10 mouse cellular contexts compared by ENCODE assay signal in the genomic region with DNA sequence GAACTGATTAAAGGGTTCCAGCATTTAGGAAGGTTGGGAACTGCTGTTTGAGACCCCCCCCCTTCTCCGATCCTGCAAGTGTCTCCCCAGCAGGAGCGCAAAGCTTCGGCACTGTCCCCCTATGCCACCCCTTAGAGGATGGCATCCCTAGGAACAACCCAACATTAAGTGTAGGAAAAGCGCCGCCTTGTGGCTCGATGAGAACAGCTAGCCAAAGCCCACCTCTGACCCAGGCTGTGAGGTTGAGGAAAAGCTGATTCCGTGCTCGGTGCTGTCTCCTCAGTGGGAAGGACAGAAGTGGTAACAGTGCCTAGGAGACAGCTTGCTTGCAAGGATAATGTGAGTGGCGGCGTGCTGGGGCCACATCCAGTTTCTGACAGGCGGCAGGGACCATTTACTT.
DNase-seq lines count a peak whose midpoint lies in the region; ATAC-seq and TF ChIP-seq lines count a peak whose summit lies in the region.
"Had no signal": no experiment of that assay in that cellular context is flagged by ENCODE, and none has a peak within 500 bp of the region (broad histone marks: within the 10 kb centered on the region; RNA-seq: fewer than 3 reads in every experiment).

No protein-coding gene starts in this region.

- 25% methylated on average over 11 of the region's 11 CpGs for WGBS in limb, embryonic 11.5 days
- 26% methylated on average over 11 of the region's 11 CpGs for WGBS in limb, embryonic 10.5 days
- WGBS in intestine, postnatal 0 days, result 26% methylated on average over 11 of the region's 11 CpGs

- H3K27me3 ChIP-seq in limb, embryonic 11.5 days (ENCODE audit: control insufficient read depth, insufficient read depth, low read length), result no peaks in the 10 kb centered on the region
- H3K27me3 ChIP-seq in limb, embryonic 10.5 days (ENCODE audit: low read depth, poor library complexity, severe bottlenecking), result peaks cover 6% of the 10 kb centered on the region; the same call in 1 of the 2 replicates
- H3K27me3 ChIP-seq in intestine, postnatal 0 days (replicated peaks; ENCODE audit: control insufficient read depth, insufficient read depth, low read length), result no peaks in the 10 kb centered on the region
- H3K27me3 ChIP-seq: midbrain, embryonic 12.5 days had no signal

- no peak for ATAC-seq in limb, embryonic 11.5 days (ENCODE audit: insufficient number of reproducible peaks, low FRiP score, low TSS enrichment, low read depth)
- ATAC-seq in intestine, postnatal 0 days, result no peak
- no peak for ATAC-seq in megakaryocyte, adult 5-6 weeks (ENCODE audit: poor library complexity, severe bottlenecking)

- DNase-seq in limb, embryonic 11.5 days (ENCODE audit: low spot score), result peak; percentile 51
- no peak for DNase-seq in limb, embryonic 10.5 days (ENCODE audit: low spot score)
- DNase-seq in ES-CJ7 (ENCODE audit: low read depth, low spot score) (peak; percentile 55), ZHBTc4 (ENCODE audit: low read depth, low spot score) (peak; percentile 54)
- no peak for DNase-seq in urinary bladder, postnatal 14 days (ENCODE audit: low spot score)
- DNase-seq: thymus, adult 2 months had no signal

- no peak overlapping the region for H3K9ac ChIP-seq in limb, embryonic 11.5 days (ENCODE audit: low read length)
- no peak overlapping the region for H3K9ac ChIP-seq in intestine, postnatal 0 days (ENCODE audit: low read depth, low read length)
- H3K9ac ChIP-seq: embryonic facial prominence, embryonic 13.5 days; midbrain, embryonic 12.5 days had no signal

- no peak overlapping the region for H3K27ac ChIP-seq in limb, embryonic 11.5 days (replicated peaks; ENCODE audit: low read depth, low read length)
- H3K27ac ChIP-seq in limb, embryonic 10.5 days, result no peak overlapping the region
- no peak overlapping the region for H3K27ac ChIP-seq in intestine, postnatal 0 days (ENCODE audit: low read depth, low read length)
- H3K27ac ChIP-seq: embryonic facial prominence, embryonic 13.5 days; midbrain, embryonic 12.5 days had no signal

- H3K4me1 ChIP-seq in limb, embryonic 11.5 days (ENCODE audit: control insufficient read depth, insufficient read depth, low read length), result no peaks in the 10 kb centered on the region
- peaks cover 9% of the 10 kb centered on the region; the same call in 1 of the 2 replicates for H3K4me1 ChIP-seq in limb, embryonic 10.5 days
- H3K4me1 ChIP-seq in intestine, postnatal 0 days (replicated peaks; ENCODE audit: control insufficient read depth, insufficient read depth, low read length), result no peaks in the 10 kb centered on the region
- H3K4me1 ChIP-seq: embryonic facial prominence, embryonic 13.5 days had no signal

- no peaks in the 10 kb centered on the region for H3K36me3 ChIP-seq in limb, embryonic 11.5 days (ENCODE audit: control insufficient read depth, insufficient read depth, low read length)
- no peaks in the 10 kb centered on the region for H3K36me3 ChIP-seq in limb, embryonic 10.5 days
- H3K36me3 ChIP-seq in intestine, postnatal 0 days (ENCODE audit: control insufficient read depth, insufficient read depth), result no peaks in the 10 kb centered on the region
- H3K36me3 ChIP-seq: embryonic facial prominence, embryonic 13.5 days; midbrain, embryonic 12.5 days had no signal

- no peak overlapping the region for H3K4me2 ChIP-seq in limb, embryonic 11.5 days (ENCODE audit: low read depth, severe bottlenecking)
- no peak overlapping the region for H3K4me2 ChIP-seq in intestine, postnatal 0 days (replicated peaks; ENCODE audit: low read depth)
- H3K4me2 ChIP-seq: embryonic facial prominence, embryonic 13.5 days; midbrain, embryonic 12.5 days had no signal

- no peak overlapping the region for H3K4me3 ChIP-seq in limb, embryonic 11.5 days (ENCODE audit: low read depth, low read length)
- no peak overlapping the region for H3K4me3 ChIP-seq in limb, embryonic 10.5 days
- no peak overlapping the region for H3K4me3 ChIP-seq in intestine, postnatal 0 days (ENCODE audit: low read depth, low read length)
- H3K4me3 ChIP-seq: embryonic facial prominence, embryonic 13.5 days; midbrain, embryonic 12.5 days had no signal

- H3K9me3 ChIP-seq in limb, embryonic 11.5 days (ENCODE audit: control insufficient read depth, low read length), result no peaks in the 10 kb centered on the region
- H3K9me3 ChIP-seq in limb, embryonic 10.5 days (replicated peaks), result no peaks in the 10 kb centered on the region
- H3K9me3 ChIP-seq in intestine, postnatal 0 days (ENCODE audit: control insufficient read depth), result no peaks in the 10 kb centered on the region
- H3K9me3 ChIP-seq: embryonic facial prominence, embryonic 13.5 days; midbrain, embryonic 12.5 days had no signal

- TF ChIP-seq CTCF in intestine, postnatal 0 days (IDR thresholded peaks at IDR 0.05; ENCODE audit: low read depth), result peak; percentile 35

Comparison
In these comparisons a context has a peak if more than half of its experiments do, and no peak if none do; other contexts are left out.
1. DNase-seq: peak in limb, embryonic 11.5 days (single experiment), ES-CJ7 (single experiment) and ZHBTc4 (single experiment); none in limb, embryonic 10.5 days (single experiment) and urinary bladder, postnatal 14 days (single experiment).